Mouse (Mus musculus): ENCODE data around the gene Slc25a28. TPM values are rescaled to one million over a fixed set of nuclear protein-coding genes. Genes with fewer than 3 reads are reported as not detected.

The Slc25a28 gene
- polyA plus RNA-seq, 1 experiment from 2014 or later, result 17.8 TPM

DNA sequence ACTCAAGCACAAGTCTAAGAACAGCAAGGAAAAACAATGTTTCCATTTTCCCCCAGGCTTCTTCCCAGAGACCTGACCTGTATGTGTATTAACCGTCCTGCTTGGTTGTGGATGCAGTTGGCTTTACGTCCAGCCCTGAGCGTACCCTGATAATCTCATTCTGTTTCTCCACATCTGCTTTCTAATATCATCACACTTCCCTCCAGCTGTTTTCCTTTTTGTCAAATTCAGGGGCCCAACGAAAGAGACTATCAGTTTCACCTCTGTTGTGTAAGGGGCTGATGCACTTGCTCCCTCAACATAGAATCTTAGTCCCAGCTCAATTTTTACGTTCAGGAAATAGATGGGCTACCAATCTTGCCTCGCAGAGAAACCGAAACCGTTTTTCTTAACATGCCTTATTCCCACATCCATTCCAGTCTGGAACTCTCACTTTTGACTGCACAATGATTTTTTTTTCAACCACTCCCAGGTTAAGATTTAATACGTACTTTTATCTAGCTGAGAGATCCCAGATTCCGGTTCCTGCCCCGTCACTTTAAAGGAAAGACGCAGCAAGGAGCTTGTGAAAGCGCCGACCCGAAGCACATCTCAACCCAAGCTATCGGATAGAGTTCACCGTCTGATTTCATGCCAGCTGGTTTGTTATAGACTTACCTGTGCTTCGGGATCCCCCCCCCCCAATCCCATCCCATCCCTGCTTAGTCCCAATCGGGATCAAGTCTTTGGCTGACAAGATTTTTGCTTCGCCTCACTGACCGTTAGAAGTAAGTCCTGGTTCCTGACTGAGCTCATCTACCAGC, 967 bp downstream of the Slc25a28 start:
- H3K9me3 ChIP-seq, result no peaks in the 10 kb centered on the region
- no peaks in the 10 kb centered on the region for H3K27me3 ChIP-seq
- ATAC-seq (replicated peaks), result no peak
- H3K4me2 ChIP-seq (replicated peaks), result peak overlapping the region; percentile 62
- no peaks in the 10 kb centered on the region for H3K36me3 ChIP-seq
- peak overlapping the region; percentile 96 for H3K9ac ChIP-seq (replicated peaks)
- H3K27ac ChIP-seq (replicated peaks), result no peak overlapping the region
- peak overlapping the region; percentile 94 for H3K4me3 ChIP-seq
- WGBS, result 11% methylated on average over 21 of the region's 21 CpGs
- peaks cover 28% of the 10 kb centered on the region for H3K4me1 ChIP-seq

DNA sequence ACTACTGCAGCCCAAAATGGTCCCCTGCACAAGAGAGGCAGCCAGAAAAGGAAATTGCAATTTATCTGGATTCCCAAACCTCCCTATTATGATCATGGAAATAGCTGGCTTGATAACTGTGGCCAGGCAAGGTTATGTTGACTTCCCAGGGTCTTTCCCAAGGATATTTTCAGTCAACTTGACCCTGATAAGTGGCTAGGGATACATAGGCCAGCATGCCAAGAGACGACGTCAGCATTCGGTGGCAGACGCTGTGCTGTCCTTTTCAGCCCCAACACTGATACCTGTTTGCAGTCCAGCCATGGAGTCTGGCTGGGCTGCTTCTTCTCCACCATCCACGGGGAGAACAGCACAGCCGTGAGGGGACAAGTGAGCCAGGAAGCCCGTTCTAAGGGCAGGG, 3.6 kb downstream of the Slc25a28 start:
- 80% methylated on average over 7 of the region's 7 CpGs for WGBS

DNA sequence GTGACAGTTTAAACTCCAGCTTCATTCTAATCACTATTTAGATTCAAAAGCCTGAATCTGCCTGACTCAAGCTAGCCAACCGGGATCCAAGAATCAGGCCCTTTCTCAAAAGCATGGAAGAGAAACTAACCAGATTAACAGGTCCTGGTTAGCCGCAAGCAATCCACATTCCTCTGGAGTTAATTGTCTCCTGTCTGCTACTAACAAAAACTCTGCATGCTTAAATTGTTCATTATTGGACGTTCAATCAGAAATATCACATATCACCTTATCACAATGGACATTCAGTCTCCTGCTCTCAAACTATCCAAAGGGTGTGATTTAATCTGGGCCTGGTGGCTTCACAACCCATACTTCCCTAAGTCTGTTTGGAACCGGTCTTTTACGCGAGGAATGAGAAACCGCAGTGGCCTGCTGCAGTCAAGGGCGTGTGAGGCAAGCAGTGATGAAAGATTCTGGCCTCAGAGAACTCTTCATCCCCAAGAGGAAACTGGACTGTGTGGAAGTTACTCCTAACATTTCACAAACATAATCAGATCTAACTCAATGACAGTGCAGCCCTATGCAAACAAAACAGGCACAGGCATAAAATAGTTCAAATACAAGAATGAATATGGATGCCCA, 5.4 kb downstream of the Slc25a28 start:
- Histone ChIP-seq H3K4me2 (replicated peaks) (no peak overlapping the region), H3K4me1 (peaks cover 17% of the 10 kb centered on the region), H3K27ac (replicated peaks) (no peak overlapping the region), H3K36me3 (no peaks in the 10 kb centered on the region), H3K4me3 (no peak overlapping the region), H3K9ac (replicated peaks) (no peak overlapping the region), H3K9me3 (no peaks in the 10 kb centered on the region), H3K27me3 (no peaks in the 10 kb centered on the region)
- ATAC-seq (replicated peaks), result no peak
- 63% methylated on average over 8 of the region's 8 CpGs for WGBS

More for the DNA sequence above, 3.6 kb downstream of the Slc25a28 start:
- H3K4me3 ChIP-seq, result no peak overlapping the region
- H3K27me3 ChIP-seq, result no peaks in the 10 kb centered on the region
- no peak overlapping the region for H3K27ac ChIP-seq (replicated peaks)
- ATAC-seq (replicated peaks), result no peak
- no peaks in the 10 kb centered on the region for H3K36me3 ChIP-seq
- peaks cover 21% of the 10 kb centered on the region for H3K4me1 ChIP-seq
- no peaks in the 10 kb centered on the region for H3K9me3 ChIP-seq
- H3K9ac ChIP-seq (replicated peaks), result no peak overlapping the region
- H3K4me2 ChIP-seq (replicated peaks), result no peak overlapping the region

DNA sequence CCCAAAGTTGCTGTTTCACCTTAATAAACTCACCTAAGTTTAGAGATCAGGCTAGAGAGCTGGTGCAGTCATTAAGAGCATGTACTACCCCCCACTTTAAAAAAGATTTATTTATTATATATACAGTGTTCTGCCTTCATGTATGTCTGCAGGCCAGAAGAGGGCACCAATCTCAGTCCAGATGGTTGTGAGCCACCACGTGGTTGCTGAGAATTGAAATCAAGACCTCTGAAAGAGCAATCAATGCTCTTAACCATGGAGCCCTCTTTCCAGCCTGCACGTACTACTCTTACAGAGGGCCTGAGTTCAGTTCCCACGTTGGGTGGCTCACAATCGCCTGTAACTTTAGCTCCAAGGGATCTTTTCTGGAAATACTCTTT, 7.3 kb downstream of the Slc25a28 start:
- Histone ChIP-seq H3K4me1 (peaks cover 1% of the 10 kb centered on the region), H3K9me3 (no peaks in the 10 kb centered on the region), H3K4me3 (no peak overlapping the region), H3K36me3 (peaks cover 6% of the 10 kb centered on the region; the same call in 1 of the 2 replicates), H3K9ac (replicated peaks) (no peak overlapping the region), H3K27me3 (no peaks in the 10 kb centered on the region), H3K4me2 (replicated peaks) (no peak overlapping the region), H3K27ac (replicated peaks) (no peak overlapping the region)
- no peak for ATAC-seq (replicated peaks)
- WGBS, result 61% methylated on average over 4 of the region's 4 CpGs

DNA sequence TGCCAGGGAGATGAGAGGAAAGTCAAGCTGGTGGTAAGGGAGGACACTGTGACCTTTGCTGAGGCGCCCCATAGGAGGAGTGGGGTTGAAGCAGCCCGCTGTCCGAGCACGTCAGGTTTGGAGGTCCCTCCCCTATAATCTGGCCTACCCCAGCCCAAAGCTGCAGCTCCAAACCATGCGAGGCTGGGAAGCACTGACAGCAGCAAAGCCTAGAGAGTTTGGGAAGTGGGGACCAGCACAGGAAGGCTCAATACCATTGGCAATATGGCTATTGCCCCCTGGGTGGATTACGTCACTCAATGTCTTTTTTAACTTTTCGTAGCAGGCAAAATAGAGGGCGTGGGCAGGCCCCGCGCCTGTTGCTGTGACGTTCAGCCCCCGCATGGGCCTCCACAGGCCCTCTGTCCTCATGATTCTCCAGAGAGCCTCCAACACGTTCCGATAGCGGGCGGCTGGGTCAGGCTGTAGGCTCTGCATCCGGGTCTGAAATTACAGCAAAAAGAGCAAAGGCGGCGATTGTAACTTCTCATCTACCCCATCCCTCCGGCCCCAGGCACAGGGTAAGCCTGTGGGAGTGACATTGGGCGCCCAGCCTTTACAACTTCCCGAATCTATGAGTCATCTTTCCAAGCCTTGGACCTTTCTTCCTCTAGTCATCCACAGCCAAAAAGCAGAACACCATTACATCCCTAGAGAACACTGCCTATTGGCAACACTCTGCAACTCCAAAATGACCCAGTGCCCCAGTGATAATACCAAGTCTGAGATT, 7.8 kb downstream of the Slc25a28 start:
- Histone ChIP-seq H3K9me3 (no peaks in the 10 kb centered on the region), H3K27ac (replicated peaks) (no peak overlapping the region), H3K4me2 (replicated peaks) (no peak overlapping the region), H3K9ac (replicated peaks) (no peak overlapping the region), H3K36me3 (peaks cover 6% of the 10 kb centered on the region; the same call in 1 of the 2 replicates), H3K4me1 (no peaks in the 10 kb centered on the region), H3K4me3 (no peak overlapping the region), H3K27me3 (no peaks in the 10 kb centered on the region)
- no peak for ATAC-seq (replicated peaks)
- whole genome bisulfite sequencing, result 86% methylated on average over 22 of the region's 22 CpGs

DNA sequence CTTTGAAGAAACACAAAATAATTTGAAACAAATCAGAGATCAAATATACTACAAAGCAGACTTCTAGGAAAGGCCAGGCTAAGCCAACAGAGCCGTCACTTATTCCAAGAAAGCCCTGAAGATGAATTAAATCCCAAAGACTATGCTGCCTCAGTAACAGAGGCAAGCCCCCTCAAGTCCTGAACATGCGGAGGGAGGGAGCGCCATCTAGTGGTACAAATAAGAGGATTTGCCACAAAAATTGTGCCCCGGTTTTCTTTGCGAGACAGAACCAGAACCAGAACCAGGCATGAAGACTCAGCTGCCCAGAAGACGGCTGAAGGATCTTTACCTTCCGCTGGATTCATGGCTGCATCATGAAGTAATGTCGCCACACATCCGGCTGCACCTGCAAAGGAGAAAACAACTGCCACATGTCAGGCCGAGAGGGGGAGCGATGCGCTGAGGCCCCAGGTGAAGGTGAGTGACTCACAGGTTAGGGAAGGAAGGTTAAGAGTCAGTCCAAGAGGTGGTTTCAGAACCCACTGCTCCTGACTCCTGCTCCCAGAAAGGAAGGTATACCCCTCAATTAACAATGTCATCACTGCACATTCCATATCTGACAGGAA, 9.1 kb downstream of the Slc25a28 start:
- Histone ChIP-seq H3K9ac (replicated peaks) (no peak overlapping the region), H3K27me3 (no peaks in the 10 kb centered on the region), H3K36me3 (peaks cover 6% of the 10 kb centered on the region; the same call in 1 of the 2 replicates), H3K27ac (replicated peaks) (no peak overlapping the region), H3K4me2 (replicated peaks) (no peak overlapping the region), H3K4me3 (no peak overlapping the region), H3K9me3 (no peaks in the 10 kb centered on the region), H3K4me1 (no peaks in the 10 kb centered on the region)
- ATAC-seq (replicated peaks), result no peak; the same call in 1 of the 2 replicates
- 44% methylated on average over 12 of the region's 12 CpGs for WGBS

DNA sequence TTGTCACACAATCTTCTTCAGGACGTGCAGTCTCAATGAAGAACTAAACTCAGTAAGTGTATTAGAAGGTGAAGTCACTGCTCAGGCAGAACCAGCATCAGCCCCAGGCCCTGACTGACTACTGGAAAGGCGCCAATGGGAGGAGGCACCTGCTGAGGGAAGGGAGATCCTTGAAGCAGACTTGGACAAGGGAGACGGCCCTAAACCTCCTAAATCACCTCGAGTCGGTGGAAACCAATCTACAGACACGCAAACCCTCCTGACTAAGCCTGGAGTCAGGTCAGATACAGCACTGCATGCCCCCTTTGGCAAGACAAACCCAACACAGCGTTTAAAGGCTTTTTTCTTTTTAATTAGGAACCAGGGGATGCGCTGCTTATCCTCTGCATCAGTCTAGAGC, 11.2 kb downstream of the Slc25a28 start:
- no peak overlapping the region for H3K4me3 ChIP-seq

DNA sequence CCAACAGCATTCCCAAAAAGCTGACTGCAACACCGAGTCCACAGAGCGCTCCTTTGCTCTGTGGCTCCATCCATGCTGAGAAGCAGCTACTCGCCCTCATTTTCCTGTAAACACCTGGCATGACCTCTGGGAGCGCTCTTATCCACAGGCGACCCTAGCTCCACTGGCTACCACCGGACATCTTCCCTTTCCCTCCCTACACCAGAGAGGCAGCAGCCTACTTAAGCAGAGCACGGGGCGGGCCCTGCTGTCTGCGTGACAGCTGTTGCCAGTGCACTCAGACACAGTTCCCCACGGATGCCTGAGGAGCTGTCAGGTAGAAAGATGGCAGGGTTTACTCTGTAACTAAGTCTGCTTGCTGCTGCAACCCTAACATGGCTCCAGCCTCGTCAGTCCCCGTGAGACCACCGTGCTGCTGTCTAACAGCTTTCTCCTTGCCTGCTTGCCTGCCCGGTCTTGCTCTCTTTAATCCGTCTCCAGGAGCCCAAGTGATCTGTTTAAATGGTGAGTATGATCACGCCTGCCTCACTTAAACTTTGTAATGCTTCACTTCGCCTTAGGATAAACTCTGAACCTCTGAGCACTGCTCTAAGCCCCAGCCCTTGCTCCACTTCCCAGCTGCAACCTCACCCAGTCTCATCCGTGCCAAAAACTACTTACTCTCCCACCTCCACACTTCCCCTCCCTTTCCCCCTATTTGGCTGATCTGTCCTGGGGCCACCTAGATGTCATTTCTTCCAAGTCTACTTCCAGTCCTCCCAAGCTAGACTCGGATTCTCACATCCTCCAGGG, 12.3 kb downstream of the Slc25a28 start:
- peaks cover 6% of the 10 kb centered on the region; the same call in 1 of the 2 replicates for H3K36me3 ChIP-seq
- no peaks in the 10 kb centered on the region for H3K4me1 ChIP-seq
- ATAC-seq (replicated peaks), result peak; percentile 48; the same call in 1 of the 2 replicates
- H3K27ac ChIP-seq (replicated peaks), result no peak overlapping the region
- H3K4me2 ChIP-seq (replicated peaks), result no peak overlapping the region
- no peaks in the 10 kb centered on the region for H3K9me3 ChIP-seq
- H3K4me3 ChIP-seq, result no peak overlapping the region
- H3K27me3 ChIP-seq, result no peaks in the 10 kb centered on the region
- no peak overlapping the region for H3K9ac ChIP-seq (replicated peaks)
- WGBS, result 36% methylated on average over 19 of the region's 19 CpGs

More for the DNA sequence above, 11.2 kb downstream of the Slc25a28 start:
- Histone ChIP-seq H3K27ac (replicated peaks) (no peak overlapping the region), H3K9ac (replicated peaks) (no peak overlapping the region), H3K4me1 (no peaks in the 10 kb centered on the region), H3K9me3 (no peaks in the 10 kb centered on the region), H3K4me2 (replicated peaks) (no peak overlapping the region), H3K36me3 (peaks cover 6% of the 10 kb centered on the region; the same call in 1 of the 2 replicates), H3K27me3 (no peaks in the 10 kb centered on the region)
- 81% methylated on average over 8 of the region's 8 CpGs for WGBS
- ATAC-seq (replicated peaks), result no peak

DNA sequence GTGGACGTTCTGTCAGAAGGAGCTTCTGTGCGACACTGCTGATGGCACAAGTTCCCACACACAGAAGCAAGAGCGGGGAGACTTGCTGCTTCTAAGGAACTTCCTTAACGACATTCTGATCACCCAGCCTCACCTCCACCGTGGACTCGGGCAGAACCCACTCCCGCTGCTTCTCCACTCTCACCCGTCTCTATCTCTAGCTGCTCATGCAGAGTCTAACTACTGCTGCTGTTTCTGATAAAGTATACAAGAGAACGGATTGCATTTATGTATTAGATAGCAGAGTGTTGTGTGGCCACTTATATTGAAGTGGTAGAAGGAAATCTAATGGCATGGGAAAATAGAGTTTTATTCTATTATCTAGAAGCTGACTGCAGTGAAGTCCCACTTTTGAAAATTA, 13.9 kb downstream of the Slc25a28 start:
- ATAC-seq (replicated peaks), result no peak
- 86% methylated on average over 9 of the region's 9 CpGs for WGBS
- Histone ChIP-seq H3K4me3 (no peak overlapping the region), H3K9ac (replicated peaks) (no peak overlapping the region), H3K9me3 (no peaks in the 10 kb centered on the region), H3K36me3 (peaks cover 6% of the 10 kb centered on the region; the same call in 1 of the 2 replicates), H3K27ac (replicated peaks) (no peak overlapping the region), H3K4me1 (no peaks in the 10 kb centered on the region), H3K4me2 (replicated peaks) (no peak overlapping the region), H3K27me3 (no peaks in the 10 kb centered on the region)

DNA sequence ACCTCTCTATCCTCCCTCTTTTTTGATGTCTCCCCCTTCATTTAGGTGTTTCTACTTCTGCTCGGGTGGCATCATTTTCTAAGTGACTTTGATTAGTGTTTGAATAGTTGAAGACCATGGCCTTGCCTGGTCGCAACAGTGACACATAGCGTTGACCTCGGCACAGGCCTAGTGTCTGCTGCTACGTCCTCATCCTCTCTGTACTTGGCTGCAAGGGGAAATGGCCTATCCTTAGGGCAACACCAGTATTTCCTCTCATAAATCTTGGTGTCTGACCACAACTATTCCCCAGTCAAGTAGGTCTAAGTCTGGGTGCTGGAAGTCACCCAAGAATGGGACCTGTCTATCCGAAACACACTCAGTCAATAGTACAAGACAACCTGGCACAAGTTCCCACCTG, 15.0 kb downstream of the Slc25a28 start:
- Histone ChIP-seq H3K9me3 (no peaks in the 10 kb centered on the region), H3K36me3 (peaks cover 6% of the 10 kb centered on the region; the same call in 1 of the 2 replicates), H3K4me2 (replicated peaks) (no peak overlapping the region), H3K27ac (replicated peaks) (no peak overlapping the region), H3K27me3 (no peaks in the 10 kb centered on the region), H3K4me1 (no peaks in the 10 kb centered on the region), H3K9ac (replicated peaks) (no peak overlapping the region), H3K4me3 (no peak overlapping the region)
- ATAC-seq (replicated peaks), result no peak
- 84% methylated on average over 6 of the region's 6 CpGs for WGBS

DNA sequence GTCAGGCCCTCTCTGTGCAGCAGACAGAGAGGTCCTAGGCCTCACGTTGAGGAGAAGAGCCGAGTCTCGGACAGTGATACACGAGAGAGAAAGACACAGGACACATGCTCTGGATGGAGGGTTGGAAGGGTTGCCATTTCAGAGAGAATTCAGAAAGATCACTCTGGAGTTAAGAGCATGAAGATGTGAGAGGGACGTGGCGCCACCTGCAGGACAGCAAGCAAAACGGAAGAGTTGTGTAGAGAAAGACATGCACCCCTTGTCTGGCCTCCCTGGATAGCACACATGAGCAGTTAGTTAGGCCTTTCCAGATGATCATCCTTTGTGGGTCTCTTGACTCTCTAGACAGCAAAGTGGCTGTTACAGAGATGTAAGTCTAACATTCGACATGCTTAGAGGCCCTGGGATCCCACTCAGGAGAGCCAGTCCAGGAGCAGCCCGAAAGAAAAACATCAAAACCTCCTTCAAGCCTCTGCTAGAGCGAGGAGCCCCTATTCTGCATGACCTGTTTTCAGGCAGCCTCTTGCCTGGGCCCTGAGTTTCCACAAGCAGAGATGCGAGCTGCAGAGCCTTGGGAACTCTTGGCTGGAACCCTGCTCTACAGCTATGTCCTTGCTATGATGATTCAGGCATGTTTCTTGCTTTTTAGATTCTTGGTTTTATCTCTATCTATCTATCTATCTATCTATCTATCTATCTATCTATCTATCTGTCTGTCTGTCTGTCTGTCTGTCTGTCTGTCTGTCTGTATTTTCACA, 18.8 kb downstream of the Slc25a28 start:
- Histone ChIP-seq H3K4me1 (no peaks in the 10 kb centered on the region), H3K27me3 (no peaks in the 10 kb centered on the region), H3K27ac (replicated peaks) (no peak overlapping the region), H3K4me2 (replicated peaks) (no peak overlapping the region), H3K9ac (replicated peaks) (no peak overlapping the region), H3K36me3 (no peaks in the 10 kb centered on the region), H3K9me3 (no peaks in the 10 kb centered on the region), H3K4me3 (no peak overlapping the region)
- no peak for ATAC-seq (replicated peaks)
- 38% methylated on average over 11 of the region's 11 CpGs for WGBS

Measured in forebrain, embryonic 15.5 days (tissue).